Mouse (Mus musculus) CH12.LX (cell line): ENCODE measurements at regions not wholly inside any gene's neighbourhood (a gene's known extent, or its start where the extent isn't known, plus 50 kb on each side); places are given as distances from the start of the nearest gene placed in this dataset.

Experiments
- DNase-seq: peaks from one replicate; pipeline ENCODE4 v3.0.0-alpha.2; 2013; ENCODE audit errors: extremely low read depth
- H3K27ac ChIP-seq: 2 replicates; pipeline ENCODE4 v1.5.1; 2012; ENCODE audit warnings: low read depth, mild to moderate bottlenecking, control low read depth, moderate library complexity; ENCODE audit not compliant: insufficient read depth
- H3K27me3 ChIP-seq: replicated peaks from 2 replicates; pipeline ENCODE3; 2012; ENCODE audit warnings: inconsistent platforms
- H3K36me3 ChIP-seq, 2 experiments: replicated peaks in 1 of 2; 2 replicates each; pipeline versions ENCODE3 to v1.6.1; 2012; ENCODE audit warnings: inconsistent platforms in 1 of 2, low read length in 1 of 2, mild to moderate bottlenecking in 1 of 2, mixed read lengths in 1 of 2, moderate library complexity in 1 of 2; ENCODE audit not compliant: control insufficient read depth in 1 of 2, insufficient read depth in 1 of 2
- H3K4me1 ChIP-seq, 2 experiments: 2 replicates each; pipeline ENCODE4 v1.6.1; 2012; ENCODE audit warnings: inconsistent platforms in 1 of 2, moderate library complexity in 1 of 2; ENCODE audit not compliant: insufficient read depth in 2 of 2, control insufficient read depth in 1 of 2
- H3K4me2 ChIP-seq: 2 replicates; pipeline ENCODE4 v1.6.1; 2012; ENCODE audit warnings: low read depth, mild to moderate bottlenecking, control low read depth; ENCODE audit not compliant: poor library complexity, insufficient read depth, severe bottlenecking
- H3K4me3 ChIP-seq, 3 experiments: fragments of 150-350 bp in 1 of 3; sonication (generic) in 1 of 3; replicated peaks in 1 of 3; 2 replicates each; pipeline versions ENCODE3 to v1.5.1; 2011 to 2012; ENCODE audit warnings: low read depth in 2 of 3, low read length in 2 of 3, mild to moderate bottlenecking in 2 of 3, moderate library complexity in 2 of 3, control low read depth in 1 of 3, improper control_type of control experiment in 1 of 3, inconsistent platforms in 1 of 3, mixed read lengths in 1 of 3; ENCODE audit not compliant: poor library complexity in 1 of 3
- H3K79me2 ChIP-seq: replicated peaks from 2 replicates; pipeline ENCODE4 v1.6.1; 2012; ENCODE audit warnings: mild to moderate bottlenecking, moderate library complexity; ENCODE audit not compliant: control insufficient read depth, poor library complexity, insufficient read depth, severe bottlenecking; ENCODE audit errors: extremely low read depth
- H3K9ac ChIP-seq: 2 replicates; pipeline ENCODE4 v1.6.1; 2012; ENCODE audit warnings: low read depth, mild to moderate bottlenecking, control low read depth, moderate library complexity; ENCODE audit not compliant: insufficient read depth
- H3K9me3 ChIP-seq: replicated peaks from 2 replicates; pipeline ENCODE3; 2012; ENCODE audit warnings: low read length, inconsistent platforms, mixed read lengths
- BHLHE40 ChIP-seq: IDR thresholded peaks from 2 replicates; pipeline ENCODE4 v1.6.1; 2011; ENCODE audit warnings: mild to moderate bottlenecking, low read depth, low read length, improper control_type of control experiment
- CHD1 ChIP-seq: IDR thresholded peaks from 2 replicates; pipeline ENCODE4 v1.6.1; 2012; ENCODE audit warnings: low read depth, low read length, improper control_type of control experiment, inconsistent platforms
- CTCF ChIP-seq, 2 experiments: IDR thresholded peaks in 1 of 2; conservative IDR thresholded peaks in 1 of 2; 2 replicates each; pipeline ENCODE4 v1.5.1; 2011 to 2012; ENCODE audit warnings: low read depth in 2 of 2, low read length in 2 of 2, improper control_type of control experiment in 1 of 2, inconsistent platforms in 1 of 2, mild to moderate bottlenecking in 1 of 2, moderate library complexity in 1 of 2
- EP300 ChIP-seq: IDR thresholded peaks from 2 replicates; pipeline ENCODE4 v1.6.1; 2011; ENCODE audit warnings: low read length, improper control_type of control experiment
- ETS1 ChIP-seq: conservative IDR thresholded peaks from 2 replicates; pipeline ENCODE4 v1.6.1; 2012; ENCODE audit warnings: low read depth, mild to moderate bottlenecking, inconsistent platforms, low read length, improper control_type of control experiment, moderate library complexity
- GABPA ChIP-seq: IDR thresholded peaks from 2 replicates; pipeline ENCODE4 v1.6.1; 2012; ENCODE audit warnings: low read depth, low read length, improper control_type of control experiment, inconsistent platforms; ENCODE audit not compliant: insufficient replicate concordance
- HCFC1 ChIP-seq: IDR thresholded peaks from 2 replicates; pipeline ENCODE4 v1.6.1; 2012; ENCODE audit warnings: low read depth, mild to moderate bottlenecking, inconsistent platforms, low read length, improper control_type of control experiment
- IRF4 ChIP-seq: IDR thresholded peaks from 2 replicates; pipeline ENCODE4 v1.6.1; 2014; ENCODE audit warnings: low read depth, mild to moderate bottlenecking, inconsistent platforms, low read length, improper control_type of control experiment
- KAT2A ChIP-seq: IDR thresholded peaks from 2 replicates; pipeline ENCODE4 v1.6.1; 2012; ENCODE audit warnings: low read length, improper control_type of control experiment, inconsistent platforms; ENCODE audit not compliant: insufficient replicate concordance
- MAFK ChIP-seq: IDR thresholded peaks from 2 replicates; pipeline ENCODE4 v1.6.1; 2011; ENCODE audit warnings: low read length, improper control_type of control experiment; ENCODE audit not compliant: insufficient replicate concordance
- MAX ChIP-seq: IDR thresholded peaks from 2 replicates; pipeline ENCODE4 v1.6.1; 2011; ENCODE audit warnings: low read length, improper control_type of control experiment
- MYC ChIP-seq: IDR thresholded peaks from 2 replicates; pipeline ENCODE4 v1.6.1; 2011; ENCODE audit warnings: low read depth, mild to moderate bottlenecking, improper control_type of control experiment, low read length
- PAX5 ChIP-seq: IDR thresholded peaks from 2 replicates; pipeline ENCODE4 v1.6.1; 2012; ENCODE audit warnings: low read length, inconsistent platforms, mixed read lengths
- POLR2A ChIP-seq: IDR thresholded peaks from 2 replicates; pipeline ENCODE4 v1.6.1; 2011; ENCODE audit warnings: low read depth, mild to moderate bottlenecking, improper control_type of control experiment, low read length
- RCOR1 ChIP-seq: conservative IDR thresholded peaks from 2 replicates; pipeline ENCODE4 v1.6.1; 2012; ENCODE audit warnings: low read depth, mild to moderate bottlenecking, inconsistent platforms, low read length, improper control_type of control experiment
- UBTF ChIP-seq: IDR thresholded peaks from 2 replicates; pipeline ENCODE4 v1.6.1; 2012; ENCODE audit warnings: low read depth, mild to moderate bottlenecking, inconsistent platforms, low read length, improper control_type of control experiment, moderate library complexity
- USF1 ChIP-seq: IDR thresholded peaks from 2 replicates; pipeline ENCODE4 v1.6.1; 2014; ENCODE audit warnings: low read depth, mild to moderate bottlenecking, inconsistent platforms, low read length, improper control_type of control experiment
- ZKSCAN1 ChIP-seq: IDR thresholded peaks from 2 replicates; pipeline ENCODE4 v1.6.1; 2012; ENCODE audit warnings: low read depth, inconsistent platforms, low read length, improper control_type of control experiment, borderline replicate concordance
- ZMIZ1 ChIP-seq: IDR thresholded peaks from 2 replicates; pipeline ENCODE4 v1.6.1; 2012; ENCODE audit warnings: low read depth, mild to moderate bottlenecking, inconsistent platforms, low read length, improper control_type of control experiment
- dilution Hi-C: fragments of 300-500 bp; cut with MboI; formaldehyde crosslinking; loops from 2 replicates; pipeline ENCODE4 v1.14.3; 2020; ENCODE audit warnings: low sequenced_read_pairs; ENCODE audit not compliant: extremely low pct_unique_long_range_greater_than_20kb, extremely low pct_ligation_motif_present
- in situ Hi-C: fragments of 300-500 bp; cut with MboI; formaldehyde crosslinking; loops from 3 replicates; pipeline ENCODE4 v1.14.3; 2019; ENCODE audit warnings: low sequenced_read_pairs, low pct_ligation_motif_present, low pct_unique_long_range_greater_than_20kb, mixed read lengths

- no peak overlapping the region for H3K9ac ChIP-seq
These were observed 91.0 kb upstream of the Acsl4 start for GRCm38 (mm10) chrX:142481203-142481815.

DNA sequence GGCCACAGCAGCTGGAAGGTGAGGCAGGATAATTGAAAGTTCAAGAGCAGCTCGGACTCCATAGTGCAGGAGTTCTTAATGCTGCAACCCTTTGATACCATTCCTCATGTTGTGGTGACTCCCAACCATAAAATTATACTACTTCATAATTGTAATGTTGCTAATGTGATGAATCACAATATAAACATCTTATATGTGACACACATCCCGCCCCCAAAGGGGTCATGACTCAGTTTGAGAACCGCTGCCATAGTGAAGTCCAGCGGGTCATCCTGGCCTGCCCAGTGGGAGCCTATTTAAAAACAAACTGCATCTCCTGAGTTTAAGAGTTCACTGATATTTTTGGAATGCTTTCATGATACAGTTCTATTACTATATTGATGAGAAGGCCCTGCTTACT is 97.7 kb upstream of the Acsl4 start:
- dilution Hi-C loops: no loop called here
- in situ Hi-C loops: no loop called here

More at GRCm38 (mm10) chrX:142481203-142481815, 91.0 kb upstream of the Acsl4 start:
- H3K4me1 ChIP-seq: peaks cover 0 to 5% of the 10 kb centered on the region in 2 experiments; a peak in 1 of 4 replicates
- no peaks in the 10 kb centered on the region for H3K27me3 ChIP-seq
- H3K36me3 ChIP-seq: no peaks in the 10 kb centered on the region
- H3K4me3 ChIP-seq: no peak overlapping the region
- dilution Hi-C loops: no loop called here
- H3K9me3 ChIP-seq: no peaks in the 10 kb centered on the region
- no peak overlapping the region for H3K27ac ChIP-seq
- no peak for DNase-seq
- no peaks in the 10 kb centered on the region for H3K79me2 ChIP-seq
- TF ChIP-seq UBTF: no peak
- no peak for TF ChIP-seq ZMIZ1
- no peak for TF ChIP-seq MAX
- TF ChIP-seq RCOR1: no peak
- no peak for TF ChIP-seq MYC
- TF ChIP-seq, all 38 proteins: peak for 0
- H3K4me2 ChIP-seq: no peak overlapping the region
- in situ Hi-C loops: no loop called here

DNA sequence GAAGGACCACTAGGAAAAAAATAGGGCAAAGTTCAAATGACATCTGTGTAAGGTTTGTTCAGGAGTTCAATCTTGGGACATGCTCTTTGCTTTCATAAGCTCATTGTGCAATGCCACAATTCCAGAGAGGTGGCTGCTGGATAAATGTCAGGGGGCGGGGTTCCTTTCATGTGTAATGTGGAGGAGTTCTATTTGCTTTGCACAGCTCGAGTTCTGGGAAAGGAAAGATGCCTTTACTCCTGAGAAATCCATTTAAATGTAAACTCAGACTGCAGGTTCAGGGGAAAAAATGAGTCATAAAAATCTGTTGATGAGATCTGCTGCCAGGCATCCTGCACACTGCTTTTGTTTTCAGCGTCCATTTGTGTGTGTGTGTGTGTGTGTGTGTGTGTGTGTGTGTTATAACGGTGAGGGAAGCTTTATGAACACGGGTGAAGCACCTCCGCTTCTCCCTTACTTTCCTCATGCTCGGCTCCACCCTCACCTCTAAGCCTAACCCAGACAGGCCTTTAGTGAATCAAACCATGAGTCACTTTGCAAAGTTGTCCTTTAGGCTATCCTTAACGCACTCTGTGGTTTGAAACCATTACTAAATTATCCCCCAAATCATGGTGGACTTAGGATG is 99.9 kb upstream of the Acsl4 start:
- H3K4me1 ChIP-seq: peaks cover 2 to 6% of the 10 kb centered on the region in 2 experiments; a peak in 1 of 4 replicates
- H3K4me3 ChIP-seq: no peak overlapping the region
- no peak for TF ChIP-seq HCFC1
- TF ChIP-seq MAFK: no peak
- TF ChIP-seq CTCF (conservative IDR thresholded peaks at IDR 0.05 in 1 of 2, IDR thresholded peaks at IDR 0.05 in 1 of 2; ENCODE audit: low read depth in 2 of 2, low read length in 2 of 2): no peak
- no peak for TF ChIP-seq KAT2A
- TF ChIP-seq BHLHE40: no peak
- TF ChIP-seq GABPA: no peak
- no peak for TF ChIP-seq ETS1
- no peak for TF ChIP-seq IRF4
- TF ChIP-seq MAX: no peak
- no peak overlapping the region for H3K4me2 ChIP-seq
- no peak overlapping the region for H3K9ac ChIP-seq
- H3K27ac ChIP-seq: no peak overlapping the region
- H3K36me3 ChIP-seq: no peaks in the 10 kb centered on the region
- H3K9me3 ChIP-seq: no peaks in the 10 kb centered on the region
- in situ Hi-C loops: no loop called here
- no peaks in the 10 kb centered on the region for H3K79me2 ChIP-seq
- DNase-seq: no peak
- dilution Hi-C loops: no loop called here
- no peaks in the 10 kb centered on the region for H3K27me3 ChIP-seq

More for the DNA sequence above, 97.7 kb upstream of the Acsl4 start:
- Histone ChIP-seq H3K27ac (no peak overlapping the region), H3K79me2 (no peaks in the 10 kb centered on the region), H3K4me3 (no peak overlapping the region), H3K4me1 (peaks cover 2 to 6% of the 10 kb centered on the region in 2 experiments; a peak in 1 of 4 replicates), H3K36me3 (no peaks in the 10 kb centered on the region), H3K9ac (no peak overlapping the region), H3K4me2 (no peak overlapping the region), H3K27me3 (no peaks in the 10 kb centered on the region), H3K9me3 (no peaks in the 10 kb centered on the region)
- TF ChIP-seq RCOR1 (no peak), PAX5 (no peak), EP300 (no peak), ZKSCAN1 (no peak), CHD1 (no peak), USF1 (no peak), POLR2A (no peak)
- DNase-seq: no peak
